Mouse (Mus musculus) CD8-positive naive resting alpha-beta T cell, adult 57 days (primary cell): ENCODE results near the gene Raver1. TPM values are rescaled to one million over a fixed set of nuclear protein-coding genes. Genes with fewer than 3 reads are reported as not detected.

Experiments used
- total RNA-seq: library from RNA; stranded (reverse); gene quantifications from one replicate; pipeline ENCODE4 v1.2.4, GENCODE M21; 2023

Raver1 gene
- total RNA-seq: 107 TPM

GRCm38 (mm10) chr9:21091707-21092320 is at the start of gene Raver1, which contains the start of gene Gm38431:
Gene Raver1 (minus strand): TSS chr9:21092008.
Gene Gm38431 (minus strand): TSS chr9:21091997.

GRCm38 (mm10) chr9:21131059-21131956 is 39.5 kb upstream of the Raver1 start, which contains the start of gene Tyk2:
Gene Tyk2 (minus strand): TSS chr9:21131243.

GRCm38 (mm10) chr9:21073044-21073840 is 18.6 kb downstream of the Raver1 start, which contains the start of the genes Gm49373 and Fdx1l:
Gene Gm49373 (minus strand): TSS chr9:21073096.
Gene Fdx1l (minus strand): TSS chr9:21073614.

GRCm38 (mm10) chr9:21067006-21067684 is 24.7 kb downstream of the Raver1 start, which contains the start of gene Zglp1:
Gene Zglp1 (minus strand): TSS chr9:21067093.

GRCm38 (mm10) chr9:21031896-21032351 is 59.9 kb downstream of the Raver1 start, which contains the start of gene Icam5:
Gene Icam5 (plus strand): TSS chr9:21032073.

GRCm38 (mm10) chr9:21029291-21030054 is 62.3 kb downstream of the Raver1 start, which contains the start of gene Icam4:
Gene Icam4 (plus strand): TSS chr9:21029373.

Other genes starting within 250 kb of the Raver1 start
- 72.1 TPM for gene A230050P20Rik, start 223.4 kb downstream of the Raver1 start, total RNA-seq
- 2.3 TPM for gene Angptl6, start 212.3 kb downstream of the Raver1 start, total RNA-seq
- gene Ppan, start 203.8 kb downstream of the Raver1 start, total RNA-seq: 90.6 TPM
- 177 TPM for gene Eif3g, start 193.4 kb downstream of the Raver1 start, total RNA-seq
- gene Dnmt1, start 132.1 kb downstream of the Raver1 start, total RNA-seq: 90.9 TPM
- gene S1pr2, start 115.2 kb downstream of the Raver1 start, total RNA-seq: 2.6 TPM
- 41.4 TPM for gene Mrpl4, start 89.3 kb downstream of the Raver1 start, total RNA-seq
- gene Icam1, start 76.0 kb downstream of the Raver1 start, total RNA-seq: 44.3 TPM
- gene Icam4, start 62.6 kb downstream of the Raver1 start, total RNA-seq: 0.92 TPM
- gene Icam5, start 59.9 kb downstream of the Raver1 start, total RNA-seq: 0.21 TPM
- gene Zglp1, start 24.9 kb downstream of the Raver1 start, total RNA-seq: not detected
- gene Gm49373, start 18.9 kb downstream of the Raver1 start, total RNA-seq: 1.7 TPM
- 25.2 TPM for gene Fdx1l, start 18.4 kb downstream of the Raver1 start, total RNA-seq
- gene Gm38431, start within 50 bp of the Raver1 start, total RNA-seq: 12.2 TPM
- 48.3 TPM for gene Tyk2, start 39.2 kb upstream of the Raver1 start, total RNA-seq
- 131 TPM for gene Cdc37, start 58.0 kb upstream of the Raver1 start, total RNA-seq
- 0.92 TPM for gene Pde4a, start 73.7 kb upstream of the Raver1 start, total RNA-seq
- gene Keap1, start 147.4 kb upstream of the Raver1 start, total RNA-seq: 37.0 TPM
- gene S1pr5, start 156.4 kb upstream of the Raver1 start, total RNA-seq: not detected
- 56.6 TPM for gene Atg4d, start 173.3 kb upstream of the Raver1 start, total RNA-seq
- 126 TPM for gene Kri1, start 196.0 kb upstream of the Raver1 start, total RNA-seq
- 54.8 TPM for gene Cdkn2d, start 199.4 kb upstream of the Raver1 start, total RNA-seq
- gene Ap1m2, start 220.3 kb upstream of the Raver1 start, total RNA-seq: 4.0 TPM
- 390 TPM for gene Slc44a2, start 228.7 kb upstream of the Raver1 start, total RNA-seq